Mouse (Mus musculus) right cerebral cortex, postnatal 36 days (tissue): Measurements from ENCODE around the gene Alk.

Source experiments
- DNase-seq, 2 experiments: peaks; one replicate each; pipeline ENCODE4 v3.0.0; 2022; ENCODE audit warnings: low spot score in 2 of 2, mixed read lengths in 1 of 2

Alk gene

GRCm38 (mm10) chr17:71881369-71881768, 723.1 kb downstream of the Alk start:
- no peak for DNase-seq

GRCm38 (mm10) chr17:71875492-71875891, 728.9 kb downstream of the Alk start:
- no peak for DNase-seq

- DNase-seq, result no peak
Observed at GRCm38 (mm10) chr17:71874795-71875194, 729.6 kb downstream of the Alk start.

GRCm38 (mm10) chr17:71874077-71874476, 730.4 kb downstream of the Alk start:
- DNase-seq, result no peak

GRCm38 (mm10) chr17:71872976-71873375, 731.5 kb downstream of the Alk start:
- DNase-seq, result no peak

- no peak for DNase-seq
Observed at GRCm38 (mm10) chr17:71871981-71872380, 732.4 kb downstream of the Alk start.

GRCm38 (mm10) chr17:71870641-71871040, 733.8 kb downstream of the Alk start:
- no peak for DNase-seq

- no peak for DNase-seq
Observed at GRCm38 (mm10) chr17:71870232-71870621, 734.2 kb downstream of the Alk start.

- no peak for DNase-seq
Observed at GRCm38 (mm10) chr17:71869372-71870231, 734.8 kb downstream of the Alk start.

GRCm38 (mm10) chr17:71868828-71869227, 735.6 kb downstream of the Alk start:
- peak in 1 of 2 experiments; percentile 28 for DNase-seq

GRCm38 (mm10) chr17:71867892-71868291, 736.5 kb downstream of the Alk start:
- DNase-seq, result no peak

GRCm38 (mm10) chr17:71865437-71865836, 739.0 kb downstream of the Alk start:
- no peak for DNase-seq

- DNase-seq, result no peak
Observed at GRCm38 (mm10) chr17:71864039-71864438, 740.4 kb downstream of the Alk start.

- DNase-seq, result no peak
Observed at GRCm38 (mm10) chr17:71862895-71863294, 741.5 kb downstream of the Alk start.

GRCm38 (mm10) chr17:71862184-71862583, 742.2 kb downstream of the Alk start:
- DNase-seq, result no peak

- no peak for DNase-seq
Observed at GRCm38 (mm10) chr17:71831960-71832359, 772.5 kb downstream of the Alk start.

- DNase-seq, result no peak
Observed at GRCm38 (mm10) chr17:71828647-71829414, 775.6 kb downstream of the Alk start.

GRCm38 (mm10) chr17:71827627-71828026, 776.8 kb downstream of the Alk start:
- DNase-seq, result no peak

- DNase-seq, result no peak
Observed at GRCm38 (mm10) chr17:71826603-71827002, 777.8 kb downstream of the Alk start.

- no peak for DNase-seq
Observed at GRCm38 (mm10) chr17:71823622-71824306, 780.7 kb downstream of the Alk start.
